Mouse (Mus musculus) midbrain, embryonic 16.5 days (tissue): ENCODE data around the gene Rragd. TPM values are rescaled to one million over a fixed set of nuclear protein-coding genes. Genes with fewer than 3 reads are reported as not detected.

Experiments used
- ATAC-seq: fragments of 200-750 bp; cut with Nextera tagmentation; 2 replicates; pipeline ENCODE4 v1.8.0; 2017; ENCODE audit warnings: moderate TSS enrichment
- H3K27ac ChIP-seq: fragments of 300-500 bp; sonication (generic); 2 replicates; pipeline ENCODE4 v1.5.1; 2014; ENCODE audit warnings: mild to moderate bottlenecking, low read length, mixed read lengths
- H3K27me3 ChIP-seq: fragments of 300-500 bp; sonication (generic); 2 replicates; pipeline ENCODE4 v1.6.1; 2014; ENCODE audit warnings: low read depth, low read length, mixed read lengths; ENCODE audit not compliant: control insufficient read depth, insufficient read depth
- H3K36me3 ChIP-seq: fragments of 300-500 bp; sonication (generic); 2 replicates; pipeline ENCODE4 v1.6.1; 2014; ENCODE audit warnings: mild to moderate bottlenecking, low read length, moderate library complexity, mixed read lengths; ENCODE audit not compliant: control insufficient read depth, insufficient read depth
- H3K4me1 ChIP-seq: fragments of 300-500 bp; sonication (generic); 2 replicates; pipeline ENCODE4 v1.6.1; 2014; ENCODE audit warnings: mild to moderate bottlenecking, low read length, mixed read lengths; ENCODE audit not compliant: control insufficient read depth, insufficient read depth
- H3K4me2 ChIP-seq: fragments of 300-500 bp; sonication (generic); 2 replicates; pipeline ENCODE4 v1.6.1; 2014; ENCODE audit warnings: mild to moderate bottlenecking, low read length, mixed read lengths
- H3K4me3 ChIP-seq: fragments of 300-500 bp; sonication (generic); 2 replicates; pipeline ENCODE4 v1.5.1; 2014; ENCODE audit warnings: low read depth, mild to moderate bottlenecking, low read length, moderate library complexity, mixed read lengths
- H3K9ac ChIP-seq: fragments of 300-500 bp; sonication (generic); 2 replicates; pipeline ENCODE4 v1.6.1; 2014; ENCODE audit warnings: low read depth, low read length, mixed read lengths
- H3K9me3 ChIP-seq: fragments of 300-500 bp; sonication (generic); replicated peaks from 2 replicates; pipeline ENCODE4 v1.6.1; 2014; ENCODE audit warnings: mild to moderate bottlenecking, low read length, mixed read lengths; ENCODE audit not compliant: control insufficient read depth, poor library complexity, severe bottlenecking
- WGBS: fragments of 180-500 bp; shearing (Covaris S2); extraction: QIAGEN DNeasy Blood & Tissue Kit; methylation state at CpG from one replicate; pipeline ENCODE4 v1.1.7; 2014; 5-methylcytosine and 5-hydroxymethylcytosine counted together
- polyA plus RNA-seq: library from polyadenylated mRNA; unstranded; fragments of >200 nt; fragmentation: Nextera tagmentation; extraction: Ambion mirVana; gene quantifications from 2 replicates; pipeline ENCODE4 v1.2.1, GENCODE M21; 2015

Rragd gene
- polyA plus RNA-seq, 1 experiment from 2014 or later: 38.3 TPM

DNA sequence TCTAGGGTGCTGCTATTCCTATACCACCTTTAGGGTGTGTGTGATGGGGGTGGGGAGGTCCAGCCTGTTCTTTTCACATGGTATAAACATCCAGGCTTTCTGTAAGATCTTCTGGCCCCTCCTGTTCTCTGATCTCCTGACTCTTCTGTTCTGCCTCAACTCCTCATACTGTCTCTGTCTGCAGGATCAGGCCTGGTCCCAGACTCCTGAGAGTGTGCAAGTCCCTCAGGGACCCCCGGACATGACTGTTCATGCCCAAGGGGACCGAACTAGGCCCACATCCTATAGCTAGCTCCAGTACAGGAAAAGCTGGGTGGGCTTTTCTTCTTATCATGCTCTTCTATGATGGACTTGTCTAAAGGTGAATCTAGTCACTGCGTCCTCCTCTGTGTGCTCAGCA, 84.5 kb downstream of the Rragd start:
- peaks cover 2% of the 10 kb centered on the region; the same call in 1 of the 2 replicates for H3K4me1 ChIP-seq
- no peaks in the 10 kb centered on the region for H3K36me3 ChIP-seq
- no peak for ATAC-seq
- no peaks in the 10 kb centered on the region for H3K9me3 ChIP-seq
- H3K4me3 ChIP-seq: no peak overlapping the region
- H3K27me3 ChIP-seq: no peaks in the 10 kb centered on the region
- WGBS: 84% methylated on average over 3 of the region's 3 CpGs
- no peak overlapping the region for H3K4me2 ChIP-seq
- no peak overlapping the region for H3K9ac ChIP-seq
- no peak overlapping the region for H3K27ac ChIP-seq

DNA sequence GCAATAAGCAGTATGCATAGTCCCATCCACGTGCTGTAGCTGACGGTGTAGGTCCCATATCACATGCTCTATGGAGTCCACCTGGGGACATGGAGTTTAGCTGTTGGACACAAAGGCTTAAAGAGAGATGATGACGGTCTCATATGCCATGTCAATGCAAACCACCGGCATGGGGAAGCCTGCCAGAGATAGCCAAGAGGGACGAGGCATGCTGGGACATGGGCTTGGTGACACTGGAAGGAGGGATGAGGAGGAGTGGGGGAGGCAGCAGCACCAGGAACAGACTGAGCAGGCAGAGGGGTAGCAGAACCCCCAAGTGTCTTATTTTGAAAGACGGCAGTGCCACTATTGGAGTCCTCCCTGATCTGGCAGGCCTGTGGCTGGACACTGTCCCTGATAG, 85.0 kb downstream of the Rragd start:
- H3K9ac ChIP-seq: no peak overlapping the region
- 85% methylated on average over 6 of the region's 6 CpGs for WGBS
- H3K4me3 ChIP-seq: no peak overlapping the region
- H3K27ac ChIP-seq: no peak overlapping the region
- H3K4me1 ChIP-seq: peaks cover 2% of the 10 kb centered on the region; the same call in 1 of the 2 replicates
- ATAC-seq: no peak
- no peaks in the 10 kb centered on the region for H3K9me3 ChIP-seq
- H3K27me3 ChIP-seq: no peaks in the 10 kb centered on the region
- H3K4me2 ChIP-seq: no peak overlapping the region
- no peaks in the 10 kb centered on the region for H3K36me3 ChIP-seq

- no peak for ATAC-seq
- Histone ChIP-seq H3K27ac (no peak overlapping the region), H3K4me2 (no peak overlapping the region), H3K36me3 (no peaks in the 10 kb centered on the region), H3K9ac (no peak overlapping the region), H3K4me1 (peaks cover 2% of the 10 kb centered on the region; the same call in 1 of the 2 replicates), H3K27me3 (no peaks in the 10 kb centered on the region), H3K4me3 (no peak overlapping the region), H3K9me3 (no peaks in the 10 kb centered on the region)
- 70% methylated on average over 6 of the region's 6 CpGs for WGBS
Measured at GRCm38 (mm10) chr4:33068894-33069293, 86.1 kb downstream of the Rragd start.

DNA sequence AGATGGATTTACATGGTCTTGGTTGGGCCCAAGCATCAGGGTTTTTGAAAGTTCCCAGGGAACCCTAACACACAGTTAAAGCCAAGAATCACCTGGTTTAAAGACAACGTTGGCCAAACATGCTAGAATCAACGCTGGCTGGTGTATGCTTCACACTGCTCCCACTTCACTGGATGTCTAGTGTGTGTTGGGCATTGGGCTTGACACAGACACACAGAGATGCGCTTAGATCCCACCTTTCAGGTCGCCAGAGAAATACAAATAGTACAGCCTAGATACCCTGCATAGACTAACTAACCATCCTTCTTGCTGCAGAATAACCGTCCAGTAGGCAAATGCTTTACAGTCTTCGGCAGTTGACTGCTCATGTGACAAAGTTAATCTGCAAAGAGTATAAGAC, 87.5 kb downstream of the Rragd start:
- Histone ChIP-seq H3K4me1 (peaks cover 2% of the 10 kb centered on the region; the same call in 1 of the 2 replicates), H3K4me3 (no peak overlapping the region), H3K4me2 (no peak overlapping the region), H3K36me3 (no peaks in the 10 kb centered on the region), H3K27me3 (no peaks in the 10 kb centered on the region), H3K9me3 (no peaks in the 10 kb centered on the region), H3K9ac (no peak overlapping the region), H3K27ac (no peak overlapping the region)
- 94% methylated on average over 6 of the region's 6 CpGs for WGBS
- no peak for ATAC-seq

DNA sequence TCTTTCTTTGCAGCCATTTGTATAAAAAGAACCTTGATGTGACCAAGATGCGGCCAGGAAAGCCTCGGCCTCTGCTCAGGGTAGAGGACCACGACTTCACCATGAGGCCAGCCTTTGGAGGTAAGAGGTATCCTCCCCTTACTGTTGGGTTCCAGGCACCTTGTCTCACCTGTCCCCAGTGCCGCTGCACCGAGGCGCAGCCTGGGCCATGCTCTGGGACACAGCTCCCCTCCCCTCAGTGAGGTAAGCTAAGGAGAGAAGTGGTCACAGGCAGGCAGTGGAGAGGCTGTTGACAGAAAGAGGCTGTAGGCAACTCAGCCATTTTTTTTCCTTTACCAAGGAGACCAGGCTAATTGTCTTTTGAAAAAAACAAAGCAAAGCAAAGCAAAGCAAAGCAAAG, 88.5 kb downstream of the Rragd start:
- Histone ChIP-seq H3K36me3 (no peaks in the 10 kb centered on the region), H3K27ac (no peak overlapping the region), H3K4me1 (peaks cover 2% of the 10 kb centered on the region; the same call in 1 of the 2 replicates), H3K9ac (no peak overlapping the region), H3K4me2 (no peak overlapping the region), H3K9me3 (no peaks in the 10 kb centered on the region), H3K4me3 (no peak overlapping the region), H3K27me3 (no peaks in the 10 kb centered on the region)
- 88% methylated on average over 6 of the region's 6 CpGs for WGBS
- no peak for ATAC-seq

Other genes starting within 250 kb of the Rragd start
- gene Lyrm2, start 182.8 kb upstream of the Rragd start, polyA plus RNA-seq: 106 and 119 TPM in 2 replicates
- 35.7 and 37.9 TPM in 2 replicates for gene Ankrd6, start 32.2 kb upstream of the Rragd start, polyA plus RNA-seq
- gene Ube2j1, start 48.4 kb downstream of the Rragd start, polyA plus RNA-seq: 63.2 and 66.4 TPM in 2 replicates
- 0.34 and 0.80 TPM in 2 replicates for gene Gabrr2, start 80.0 kb downstream of the Rragd start, polyA plus RNA-seq
- 0.67 and 0.82 TPM in 2 replicates for gene Gabrr1, start 149.5 kb downstream of the Rragd start, polyA plus RNA-seq
- 1.9 and 2.0 TPM in 2 replicates for gene Pm20d2, start 206.7 kb downstream of the Rragd start, polyA plus RNA-seq
- 73.3 and 82.4 TPM in 2 replicates for gene Srsf12, start 226.0 kb downstream of the Rragd start, polyA plus RNA-seq